Mouse (Mus musculus) G1E-ER4 (cell line): Measurements from ENCODE around the gene Rrp15. TPM values are rescaled to one million over a fixed set of nuclear protein-coding genes. Genes with fewer than 3 reads are reported as not detected.

Source experiments
- GATA1 ChIP-seq: IDR thresholded peaks from one replicate; pipeline ENCODE4 v1.8.0; 2012; ENCODE audit warnings: low read length, inconsistent platforms
- polyA plus RNA-seq: library from polyadenylated mRNA; stranded (reverse); fragments of >175 nt; gene quantifications from 2 replicates; pipeline ENCODE4 v1.2.3, GENCODE M21; 2012

Gene Rrp15
- 11.6 and 15.1 TPM in 2 replicates for polyA plus RNA-seq

GRCm38 (mm10) chr1:186748724-186749653, at the start of gene Rrp15:
Gene Rrp15 (minus strand): TSS chr1:186749358.
- TF ChIP-seq GATA1, result no peak

GRCm38 (mm10) chr1:186797991-186798390, 48.8 kb upstream of the Rrp15 start:
- TF ChIP-seq GATA1, result no peak

DNA sequence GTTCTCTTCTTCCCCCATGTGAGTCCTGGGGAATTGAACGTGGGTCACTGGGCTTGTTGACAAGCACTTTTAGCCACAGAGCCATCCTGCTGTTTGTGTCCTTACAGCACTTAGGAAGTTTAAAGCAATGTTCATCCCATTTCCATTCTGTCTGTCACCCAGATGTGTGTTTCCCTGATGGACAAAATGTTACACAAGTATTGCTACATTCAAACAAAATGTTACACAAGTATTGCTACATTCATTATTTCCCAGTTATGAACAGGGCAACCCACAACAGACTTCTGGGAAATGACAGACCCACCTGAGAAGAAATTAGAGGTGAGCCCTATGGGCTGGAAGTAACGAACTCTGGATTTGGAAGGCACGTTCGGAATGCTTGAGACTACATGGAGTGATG, 36.2 kb upstream of the Rrp15 start:
- no peak for TF ChIP-seq GATA1

GRCm38 (mm10) chr1:186780826-186781225, 31.7 kb upstream of the Rrp15 start:
- TF ChIP-seq GATA1, result no peak

- TF ChIP-seq GATA1, result no peak
These were observed 24.0 kb upstream of the Rrp15 start for GRCm38 (mm10) chr1:186773124-186773523.

- TF ChIP-seq GATA1, result no peak
These were observed 23.5 kb upstream of the Rrp15 start for GRCm38 (mm10) chr1:186772547-186773077.

DNA sequence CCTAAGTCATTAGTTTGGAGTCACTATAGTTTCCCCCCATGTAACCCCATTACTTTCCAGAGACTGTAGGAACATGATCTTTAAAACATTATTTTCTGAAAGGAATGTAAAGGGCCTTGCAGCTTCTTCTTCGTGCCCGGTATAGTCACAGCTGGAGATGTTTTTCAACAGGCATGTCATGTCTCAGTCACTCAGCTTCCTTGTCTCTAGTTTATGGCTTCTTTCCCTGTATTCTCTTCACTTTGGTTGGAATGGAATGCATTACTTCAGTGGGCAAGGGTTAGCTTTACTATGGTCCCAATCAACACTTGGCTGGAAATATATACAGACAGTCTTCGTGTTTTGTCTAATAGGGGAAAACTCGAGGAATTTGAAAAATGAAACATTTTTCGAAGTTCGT, 22.8 kb upstream of the Rrp15 start:
- TF ChIP-seq GATA1, result no peak

GRCm38 (mm10) chr1:186770659-186771058, 21.5 kb upstream of the Rrp15 start:
- TF ChIP-seq GATA1, result no peak

GRCm38 (mm10) chr1:186768392-186768791, 19.2 kb upstream of the Rrp15 start:
- TF ChIP-seq GATA1, result no peak

DNA sequence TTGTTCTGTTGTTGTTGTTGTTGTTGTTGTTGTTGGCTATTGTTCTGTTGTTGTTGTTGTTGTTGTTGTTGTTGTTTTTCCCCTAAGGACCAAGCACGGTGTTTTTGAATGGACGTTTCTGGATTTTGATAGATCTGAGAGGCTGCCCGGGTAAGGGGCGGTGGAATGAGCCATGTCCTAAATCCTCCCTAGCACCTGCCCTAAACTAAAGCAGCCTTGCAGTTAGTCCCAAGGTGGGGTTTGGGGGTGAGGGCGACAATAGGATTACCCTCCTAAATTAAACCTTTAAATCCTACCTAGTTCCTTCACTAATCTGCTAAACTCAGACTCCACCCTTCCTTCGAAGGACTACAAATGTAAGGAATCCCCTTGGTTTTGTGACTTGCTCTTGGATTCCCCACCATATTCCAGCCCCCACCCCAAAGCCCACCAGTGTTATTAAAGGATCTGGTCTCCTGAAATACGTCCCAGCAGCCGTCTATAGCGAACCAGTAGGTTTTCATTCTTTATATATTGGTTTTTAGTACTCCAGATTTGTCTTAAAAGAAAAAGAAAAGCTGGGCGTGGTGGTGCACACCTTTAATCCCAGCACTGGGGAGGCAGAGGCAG, 621 bp upstream of the Rrp15 start:
- TF ChIP-seq GATA1, result no peak

- TF ChIP-seq GATA1, result no peak
These were observed 9.3 kb downstream of the Rrp15 start for GRCm38 (mm10) chr1:186739828-186740227.

DNA sequence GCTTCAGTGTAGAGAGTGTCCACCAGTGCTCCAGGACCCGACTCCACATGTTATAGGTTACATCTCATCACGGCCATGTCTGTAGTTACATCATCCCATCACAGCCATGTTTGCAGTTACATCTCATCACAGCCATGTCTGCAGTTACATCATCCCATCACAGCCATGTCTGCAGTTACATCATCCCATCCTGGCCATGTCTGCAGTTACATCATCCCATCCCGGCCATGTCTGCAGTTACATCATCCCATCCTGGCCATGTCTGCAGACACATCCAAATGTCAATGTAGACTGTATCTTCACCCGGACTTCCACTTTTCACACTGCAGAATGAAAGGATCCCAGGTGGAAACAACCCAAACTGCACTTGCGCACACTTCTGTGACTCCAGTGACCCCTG, 13.6 kb downstream of the Rrp15 start:
- no peak for TF ChIP-seq GATA1

- TF ChIP-seq GATA1, result no peak
These were observed 16.1 kb downstream of the Rrp15 start for GRCm38 (mm10) chr1:186733052-186733451.

- TF ChIP-seq GATA1, result no peak
These were observed 20.4 kb downstream of the Rrp15 start for GRCm38 (mm10) chr1:186728778-186729177.

- no peak for TF ChIP-seq GATA1
These were observed 23.0 kb downstream of the Rrp15 start for GRCm38 (mm10) chr1:186726117-186726516.

DNA sequence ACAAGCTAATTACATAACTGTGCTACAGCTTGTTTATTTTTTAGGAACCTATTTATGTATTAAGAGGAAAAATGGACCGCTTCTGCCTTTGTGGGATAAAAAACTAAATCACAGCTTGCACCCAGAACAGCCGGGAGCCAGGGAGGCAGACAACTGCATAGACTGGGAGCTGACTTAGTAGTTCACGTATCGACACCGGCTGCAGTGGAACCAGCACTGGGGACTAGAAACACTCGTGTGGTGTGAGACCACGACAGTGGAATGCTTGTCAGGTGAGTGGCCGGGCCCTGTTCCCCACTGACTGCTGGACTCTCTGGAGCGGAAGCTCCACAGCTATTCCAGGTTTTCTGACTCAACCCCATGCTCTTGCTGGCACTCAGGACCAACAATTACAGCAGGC, 26.9 kb downstream of the Rrp15 start:
- no peak for TF ChIP-seq GATA1
